Mouse (Mus musculus): ENCODE measurements around the gene Cfap74.

The Cfap74 gene

GRCm38 (mm10) chr4:155491529-155492130 lies 82.6 kb downstream of the Cfap74 start:
- in situ Hi-C loops (cut with MboI, MseI), result no loop called here

- in situ Hi-C loops (cut with MboI, MseI), result no loop called here
Measured at GRCm38 (mm10) chr4:155492131-155492633, 83.2 kb downstream of the Cfap74 start.

- in situ Hi-C loops (cut with MboI, MseI), result no loop called here
Measured at GRCm38 (mm10) chr4:155494891-155495290, 85.9 kb downstream of the Cfap74 start.

GRCm38 (mm10) chr4:155497963-155498362 lies 89.0 kb downstream of the Cfap74 start:
- in situ Hi-C loops (cut with MboI, MseI), result no loop called here

- in situ Hi-C loops (cut with MboI, MseI), result no loop called here
Measured at GRCm38 (mm10) chr4:155501126-155501525, 92.1 kb downstream of the Cfap74 start.

- in situ Hi-C loops (cut with MboI, MseI), result no loop called here
Measured at GRCm38 (mm10) chr4:155505067-155505466, 96.1 kb downstream of the Cfap74 start.

GRCm38 (mm10) chr4:155505671-155506295 lies 96.8 kb downstream of the Cfap74 start:
- in situ Hi-C loops (cut with MboI, MseI), result no loop called here

DNA sequence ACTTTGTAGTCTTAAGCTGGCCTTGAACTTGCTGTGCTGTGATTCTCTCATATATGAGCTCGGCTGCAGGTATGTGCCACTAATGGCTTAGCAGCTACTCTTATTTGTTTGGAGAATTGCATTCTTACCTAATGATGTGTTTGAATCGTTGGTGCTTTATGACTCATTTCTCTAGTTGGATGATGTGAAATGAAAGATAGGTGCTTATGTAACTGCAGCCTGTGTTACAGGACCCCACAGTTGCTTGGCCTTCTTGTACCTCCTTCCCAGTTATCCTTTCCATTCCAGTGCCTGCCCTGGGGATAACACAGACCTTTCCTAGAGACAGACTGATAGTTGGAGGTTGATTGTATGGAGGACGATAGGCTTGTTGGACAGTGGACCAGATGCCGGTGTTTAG lies 99.6 kb downstream of the Cfap74 start:
- in situ Hi-C loops (cut with MboI, MseI), result no loop called here

DNA sequence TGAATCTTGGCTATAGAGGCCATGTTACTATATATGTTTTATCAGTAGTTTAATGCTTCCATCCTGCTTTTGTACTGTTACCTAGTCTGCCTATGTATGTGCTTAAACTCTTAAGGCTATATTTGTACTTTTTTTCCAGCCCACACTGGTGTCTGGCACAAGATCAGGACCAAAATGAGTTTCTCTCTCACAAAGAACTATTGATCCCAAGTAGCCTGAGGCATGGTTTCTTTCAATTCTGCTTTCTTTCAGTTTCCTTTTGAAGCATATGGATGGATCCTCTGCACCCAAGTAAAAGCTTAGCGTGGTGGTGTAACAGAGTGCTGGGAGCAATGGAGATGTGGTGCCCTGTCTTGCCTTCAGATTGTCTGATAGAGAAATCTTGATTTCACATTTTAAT lies 102.0 kb downstream of the Cfap74 start:
- in situ Hi-C loops (cut with MboI, MseI), result no loop called here

- in situ Hi-C loops (cut with MboI, MseI), result no loop called here
Measured at GRCm38 (mm10) chr4:155514810-155515209, 105.8 kb downstream of the Cfap74 start.

All from T-helper 17 cell (primary cell).